Mouse (Mus musculus) liver, embryonic 15.5 days (tissue): ENCODE data around the gene Gm8127. TPM values are rescaled to one million over a fixed set of nuclear protein-coding genes. Genes with fewer than 3 reads are reported as not detected.
"Not testable (repeated sequence)": the region's sequence is repeated elsewhere in the genome, so short reads cannot be mapped to it uniquely, and the experiment has no call there.

ENCODE experiments used
- ATAC-seq: fragments of 200-750 bp; cut with Nextera tagmentation; 2 replicates; pipeline ENCODE4 v1.8.0; 2017; ENCODE audit warnings: moderate number of reproducible peaks, mild to moderate bottlenecking, moderate library complexity; ENCODE audit not compliant: insufficient read depth
- H3K27ac ChIP-seq: fragments of 300-500 bp; sonication (generic); replicated peaks from 2 replicates; pipeline ENCODE4 v1.5.1; 2015; ENCODE audit warnings: mild to moderate bottlenecking, inconsistent platforms
- H3K27me3 ChIP-seq: fragments of 300-500 bp; sonication (generic); 2 replicates; pipeline ENCODE4 v1.6.1; 2015; ENCODE audit warnings: mild to moderate bottlenecking, inconsistent platforms
- H3K36me3 ChIP-seq: fragments of 300-500 bp; sonication (generic); replicated peaks from 2 replicates; pipeline ENCODE4 v1.6.1; 2015; ENCODE audit warnings: moderate library complexity, mild to moderate bottlenecking, inconsistent platforms
- H3K4me1 ChIP-seq: fragments of 300-500 bp; sonication (generic); replicated peaks from 2 replicates; pipeline ENCODE4 v1.6.1; 2015; ENCODE audit warnings: inconsistent platforms
- H3K4me2 ChIP-seq: fragments of 300-500 bp; sonication (generic); 2 replicates; pipeline ENCODE4 v1.6.1; 2015; ENCODE audit warnings: moderate library complexity, mild to moderate bottlenecking, inconsistent platforms
- H3K4me3 ChIP-seq: fragments of 300-500 bp; sonication (generic); replicated peaks from 2 replicates; pipeline ENCODE4 v1.5.1; 2015; ENCODE audit warnings: mild to moderate bottlenecking, inconsistent platforms
- H3K9ac ChIP-seq: fragments of 300-500 bp; sonication (generic); 2 replicates; pipeline ENCODE4 v1.6.1; 2015; ENCODE audit warnings: moderate library complexity, mild to moderate bottlenecking, inconsistent platforms
- H3K9me3 ChIP-seq: fragments of 300-500 bp; sonication (generic); replicated peaks from 2 replicates; pipeline ENCODE4 v1.6.1; 2016; ENCODE audit warnings: inconsistent platforms
- WGBS: fragments of 180-500 bp; shearing (Covaris S2); methylation state at CpG from one replicate; pipeline ENCODE4 v1.1.7; 2015; ENCODE audit warnings: mixed read lengths; ENCODE audit not compliant: insufficient replicate concordance; 5-methylcytosine and 5-hydroxymethylcytosine counted together
- polyA plus RNA-seq: library from polyadenylated mRNA; unstranded; fragments of >200 nt; fragmentation: Nextera tagmentation; extraction: Ambion mirVana; gene quantifications from 2 replicates; pipeline ENCODE4 v1.2.1, GENCODE M21; 2015

Gm8127 gene
- polyA plus RNA-seq, 1 experiment from 2014 or later = not detected

DNA sequence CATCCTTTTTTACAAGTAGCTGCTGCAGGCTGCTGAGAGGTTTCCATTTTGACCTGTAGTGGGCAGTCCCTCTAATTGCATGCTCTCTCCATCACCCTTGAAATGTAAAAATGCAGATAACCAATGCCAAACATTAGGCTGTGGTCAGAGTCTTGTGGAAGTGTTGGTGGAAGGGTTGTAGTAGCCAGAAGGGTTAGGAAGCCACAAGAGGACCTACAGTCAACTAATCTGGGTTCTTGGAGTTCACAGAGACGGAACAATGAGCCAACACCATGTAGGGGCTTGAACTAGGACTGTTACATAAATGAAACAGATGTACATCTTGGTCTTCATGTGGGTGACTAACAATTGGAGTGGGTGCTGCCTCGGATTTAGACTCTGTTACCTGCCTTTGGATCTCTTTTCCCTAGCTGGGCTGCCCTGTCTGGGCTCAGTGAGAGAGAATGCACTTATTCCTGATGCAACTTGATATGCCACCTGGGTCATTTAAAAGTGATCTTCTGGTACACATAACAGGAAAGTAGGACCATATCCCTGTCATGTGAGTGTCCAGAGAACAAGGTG is 25.0 kb downstream of the Gm8127 start:
- not testable (repeated sequence) for H3K9ac ChIP-seq, H3K4me1 ChIP-seq, H3K36me3 ChIP-seq, H3K4me2 ChIP-seq, H3K9me3 ChIP-seq, H3K27ac ChIP-seq, H3K4me3 ChIP-seq, ATAC-seq, H3K27me3 ChIP-seq
- 17% methylated on average over 2 of the region's 2 CpGs for WGBS

DNA sequence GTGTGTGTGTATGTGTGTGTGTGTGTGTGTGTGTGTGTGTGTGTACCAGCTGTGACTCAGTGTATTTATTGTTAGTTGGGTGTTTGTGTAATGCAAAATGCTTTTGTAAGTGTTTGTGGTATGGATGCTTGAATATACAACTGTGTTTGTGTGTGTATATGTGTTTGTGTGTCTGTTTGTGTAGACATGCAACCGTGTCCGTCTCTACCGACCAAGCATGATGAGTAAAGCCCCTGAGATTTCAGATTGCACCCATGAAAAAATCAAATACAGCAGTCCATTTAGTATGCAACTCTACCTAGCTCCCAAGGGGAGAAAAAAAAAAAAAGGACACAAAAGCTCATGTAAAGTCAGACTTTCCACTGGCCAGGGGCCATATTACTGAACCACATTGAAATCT is 30.2 kb downstream of the Gm8127 start:
- H3K27me3 ChIP-seq, H3K36me3 ChIP-seq, ATAC-seq, H3K4me1 ChIP-seq, H3K27ac ChIP-seq, H3K9me3 ChIP-seq, H3K9ac ChIP-seq, H3K4me3 ChIP-seq, H3K4me2 ChIP-seq: not testable (repeated sequence)
- 55% methylated on average over 3 of the region's 3 CpGs for WGBS

DNA sequence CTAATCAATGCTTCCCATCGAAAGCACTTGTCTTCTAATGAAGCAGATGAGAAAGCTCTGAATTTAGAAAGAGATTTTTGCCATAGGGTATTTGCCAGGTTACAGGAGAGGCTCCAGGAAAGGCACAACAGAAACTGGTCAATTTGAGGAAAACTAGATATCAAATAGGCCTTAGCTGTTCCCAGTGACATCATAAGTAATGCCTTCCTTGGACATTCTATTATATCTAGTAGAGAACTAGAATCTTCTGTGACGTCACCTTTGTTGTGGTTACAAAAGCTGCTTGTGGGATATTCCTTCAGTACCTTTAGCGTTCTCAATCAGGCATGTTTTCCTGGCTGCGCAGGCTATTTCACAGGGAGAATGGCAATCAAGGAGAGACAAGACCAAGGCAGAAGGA is 35.3 kb downstream of the Gm8127 start, which contains the start of gene Gm8126:
Gene Gm8126, plus strand, starts transcription at position 301 of the 400 bp plus-strand sequence.
- ATAC-seq, H3K27me3 ChIP-seq, H3K9me3 ChIP-seq, H3K4me1 ChIP-seq, H3K36me3 ChIP-seq, H3K9ac ChIP-seq, H3K27ac ChIP-seq, H3K4me3 ChIP-seq, H3K4me2 ChIP-seq: not testable (repeated sequence)
- 74% methylated on average over 3 of the region's 4 CpGs for WGBS

DNA sequence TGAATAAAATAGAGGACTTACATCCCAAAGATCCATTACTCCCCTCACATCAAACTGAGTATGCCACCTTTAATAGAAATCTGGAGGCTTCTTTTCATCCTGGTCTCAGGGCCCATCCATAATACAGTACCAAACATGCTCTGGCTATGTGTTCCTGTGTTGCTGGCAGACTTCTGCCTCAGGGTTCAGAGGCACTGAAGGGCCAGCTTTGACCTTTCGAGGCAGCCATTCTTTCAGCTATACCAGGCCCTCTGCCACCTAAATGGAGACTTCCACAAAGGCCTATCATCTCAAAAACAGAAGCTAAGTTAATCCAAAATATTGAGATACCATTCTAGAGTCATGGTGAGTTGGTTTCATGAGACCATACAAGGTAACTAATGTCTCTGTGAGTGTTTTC is 37.1 kb downstream of the Gm8127 start:
- WGBS = 44% methylated on average over 1 of the region's 1 CpGs
- not testable (repeated sequence) for ATAC-seq, H3K9ac ChIP-seq, H3K9me3 ChIP-seq, H3K4me2 ChIP-seq, H3K36me3 ChIP-seq, H3K27ac ChIP-seq, H3K27me3 ChIP-seq, H3K4me1 ChIP-seq, H3K4me3 ChIP-seq

DNA sequence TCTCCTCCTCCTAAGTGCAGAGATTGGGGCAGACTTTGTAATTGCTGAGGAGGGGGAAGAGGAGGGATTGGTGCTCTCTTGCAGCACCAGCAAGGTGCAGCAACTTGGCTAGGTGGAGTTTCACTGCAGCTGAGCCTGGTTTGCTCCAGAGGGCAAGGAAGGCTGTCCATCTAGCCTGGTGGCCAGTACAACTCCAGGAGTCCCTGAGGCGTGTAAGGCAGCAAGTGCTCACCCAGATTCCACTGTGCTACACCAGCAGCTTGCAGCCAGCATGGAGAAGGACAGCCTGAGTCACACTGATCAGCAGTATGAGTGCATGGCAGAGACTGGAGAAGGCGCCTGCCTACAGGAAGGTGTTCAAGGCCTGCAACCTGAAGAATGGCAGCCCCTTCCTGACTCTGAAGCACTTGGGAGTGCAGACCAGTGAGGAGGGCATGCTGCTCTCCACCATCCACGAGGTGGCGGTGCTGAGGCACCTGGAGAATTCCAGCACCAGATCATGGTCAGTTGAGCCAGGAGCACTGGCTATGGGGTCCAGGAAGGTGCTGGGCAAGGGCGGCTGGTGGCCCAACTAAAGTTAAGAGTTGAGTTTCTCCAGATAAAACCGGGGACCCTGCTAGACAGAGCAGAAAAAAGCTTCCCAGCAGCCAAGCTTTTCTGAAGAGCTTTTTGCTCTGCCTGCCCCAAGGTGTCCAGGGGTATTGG is 42.9 kb downstream of the Gm8127 start:
- H3K36me3 ChIP-seq, H3K9ac ChIP-seq, H3K27me3 ChIP-seq, H3K4me1 ChIP-seq, H3K4me2 ChIP-seq, ATAC-seq, H3K9me3 ChIP-seq, H3K27ac ChIP-seq, H3K4me3 ChIP-seq: not testable (repeated sequence)
- WGBS = 12% methylated on average over 5 of the region's 6 CpGs

DNA sequence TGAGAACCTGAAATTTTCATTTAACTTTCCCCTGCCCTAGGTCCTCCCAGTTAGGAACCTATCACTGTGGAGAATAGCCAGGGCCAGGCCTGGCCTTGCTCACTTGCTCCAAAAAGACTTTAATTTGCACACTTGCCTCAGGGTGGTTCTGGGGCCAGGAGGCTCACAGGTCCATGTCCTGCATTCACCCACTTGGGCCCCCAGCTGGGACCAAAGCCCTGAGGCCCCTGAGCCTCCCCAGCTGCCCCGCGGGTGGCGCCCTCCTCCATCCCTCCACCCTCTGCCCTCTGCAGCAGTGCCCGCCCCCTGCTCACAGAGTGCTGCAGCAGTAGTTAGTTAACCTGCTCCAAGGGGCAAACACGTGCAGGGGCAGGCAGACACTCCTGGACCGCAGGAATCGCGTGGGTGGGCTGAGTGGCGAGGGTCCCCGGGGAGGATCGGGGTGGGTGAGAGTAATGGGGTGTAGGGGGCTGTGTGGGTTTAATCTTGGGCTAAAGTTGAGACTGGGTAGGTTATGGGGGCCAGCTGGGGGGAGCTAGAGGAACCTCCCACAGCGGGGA is 43.9 kb downstream of the Gm8127 start:
- H3K4me2 ChIP-seq, H3K9me3 ChIP-seq, H3K36me3 ChIP-seq, H3K9ac ChIP-seq, H3K4me1 ChIP-seq, ATAC-seq, H3K27me3 ChIP-seq, H3K27ac ChIP-seq, H3K4me3 ChIP-seq: not testable (repeated sequence)
- WGBS = 29% methylated on average over 11 of the region's 12 CpGs

Other genes starting within 250 kb of the Gm8127 start
- not detected in 2 replicates for gene Gm8094, start 217.2 kb downstream of the Gm8127 start, polyA plus RNA-seq
- not detected in 2 replicates for gene Gm8104, start 193.2 kb downstream of the Gm8127 start, polyA plus RNA-seq
- not detected in 2 replicates for gene Gm7233, start 114.0 kb downstream of the Gm8127 start, polyA plus RNA-seq
- not detected in 2 replicates for gene Gm8122, start 58.5 kb downstream of the Gm8127 start, polyA plus RNA-seq
- gene Gm8126, start 35.2 kb downstream of the Gm8127 start, polyA plus RNA-seq = not detected in 2 replicates
- gene Gm9732, start 18.8 kb downstream of the Gm8127 start, polyA plus RNA-seq = not detected in 2 replicates
- not detected in 2 replicates for gene 1700001F09Rik, start 54.0 kb upstream of the Gm8127 start, polyA plus RNA-seq
- gene Gm8138, start 122.5 kb upstream of the Gm8127 start, polyA plus RNA-seq = not detected in 2 replicates
- not detected in 2 replicates for gene Gm5799, start 249.7 kb upstream of the Gm8127 start, polyA plus RNA-seq